Mouse (Mus musculus) neural tube, embryonic 13.5 days (tissue): ENCODE results near the gene Spsb2. TPM values are rescaled to one million over a fixed set of nuclear protein-coding genes. Genes with fewer than 3 reads are reported as not detected.
"Not testable (repeated sequence)": the region's sequence is repeated elsewhere in the genome, so short reads cannot be mapped to it uniquely, and the experiment has no call there.

ENCODE experiments used
- ATAC-seq: fragments of 200-750 bp; cut with Nextera tagmentation; 2 replicates; pipeline ENCODE4 v1.8.0; 2017; ENCODE audit warnings: low read depth, mild to moderate bottlenecking, moderate TSS enrichment, moderate library complexity
- H3K27ac ChIP-seq: fragments of 300-500 bp; sonication (generic); replicated peaks from 2 replicates; pipeline ENCODE4 v1.5.1; 2015; ENCODE audit warnings: moderate library complexity, mild to moderate bottlenecking, inconsistent platforms
- H3K27me3 ChIP-seq: fragments of 300-500 bp; sonication (generic); 2 replicates; pipeline ENCODE4 v1.6.1; 2015; ENCODE audit warnings: mild to moderate bottlenecking, inconsistent platforms
- H3K36me3 ChIP-seq: fragments of 300-500 bp; sonication (generic); 2 replicates; pipeline ENCODE4 v1.6.1; 2015; ENCODE audit warnings: mild to moderate bottlenecking, inconsistent platforms
- H3K4me1 ChIP-seq: fragments of 300-500 bp; sonication (generic); replicated peaks from 2 replicates; pipeline ENCODE4 v1.6.1; 2015; ENCODE audit warnings: inconsistent platforms
- H3K4me2 ChIP-seq: fragments of 300-500 bp; sonication (generic); 2 replicates; pipeline ENCODE4 v1.6.1; 2015; ENCODE audit warnings: inconsistent platforms, mild to moderate bottlenecking, moderate library complexity
- H3K4me3 ChIP-seq: fragments of 300-500 bp; sonication (generic); 2 replicates; pipeline ENCODE4 v1.5.1; 2015; ENCODE audit warnings: mild to moderate bottlenecking, inconsistent platforms
- H3K9ac ChIP-seq: fragments of 300-500 bp; sonication (generic); 2 replicates; pipeline ENCODE4 v1.6.1; 2015; ENCODE audit warnings: moderate library complexity, mild to moderate bottlenecking, inconsistent platforms
- H3K9me3 ChIP-seq: fragments of 300-500 bp; sonication (generic); 2 replicates; pipeline ENCODE4 v1.6.1; 2016; ENCODE audit warnings: inconsistent platforms
- WGBS: fragments of 180-500 bp; shearing (Covaris S2); methylation state at CpG from one replicate; pipeline ENCODE4 v1.1.7; 2015; 5-methylcytosine and 5-hydroxymethylcytosine counted together
- polyA plus RNA-seq: library from polyadenylated mRNA; unstranded; fragments of >200 nt; fragmentation: Nextera tagmentation; extraction: Ambion mirVana; gene quantifications from 2 replicates; pipeline ENCODE4 v1.2.1, GENCODE M21; 2015

Gene Spsb2
- polyA plus RNA-seq, 1 experiment from 2014 or later = 8.5 TPM

DNA sequence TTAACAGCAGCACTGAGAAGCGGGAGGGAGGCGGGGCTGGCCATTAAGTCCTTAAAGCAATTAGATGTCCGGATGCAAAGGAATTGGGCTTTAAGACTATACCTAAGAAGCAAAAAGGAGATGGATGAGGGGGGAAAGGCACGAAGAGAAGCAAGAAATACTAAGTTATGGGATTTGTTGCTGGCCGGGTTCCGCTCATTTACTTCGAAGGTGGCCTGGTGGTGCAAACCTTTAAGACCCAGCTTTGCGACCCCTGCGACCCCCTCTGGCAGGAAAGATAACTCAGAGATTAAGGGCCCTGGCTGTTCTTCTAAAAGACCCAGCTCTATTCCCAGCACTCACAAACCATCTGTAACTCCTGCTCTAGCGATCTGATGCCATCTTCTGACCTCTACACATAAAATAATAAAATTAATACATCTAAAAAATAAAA lies 28.5 kb upstream of the Spsb2 start:
- peaks cover 11% of the 10 kb centered on the region; the same call in 1 of the 2 replicates for H3K27me3 ChIP-seq
- H3K4me1 ChIP-seq = peaks cover 17% of the 10 kb centered on the region
- H3K4me2 ChIP-seq = peak overlapping the region; percentile 60
- H3K27ac ChIP-seq = no peak overlapping the region
- H3K4me3 ChIP-seq = peak overlapping the region; percentile 35
- ATAC-seq = peak; percentile 36; the same call in 1 of the 2 replicates
- peak overlapping the region; percentile 51 for H3K9ac ChIP-seq
- WGBS = 3% methylated on average over 10 of the region's 10 CpGs
- no peaks in the 10 kb centered on the region for H3K36me3 ChIP-seq
- H3K9me3 ChIP-seq = no peaks in the 10 kb centered on the region

- 88% methylated on average over 7 of the region's 7 CpGs for WGBS
- H3K4me1 ChIP-seq = peaks cover 17% of the 10 kb centered on the region
- H3K36me3 ChIP-seq = no peaks in the 10 kb centered on the region
- no peak for ATAC-seq
- H3K27ac ChIP-seq = no peak overlapping the region
- H3K9ac ChIP-seq = no peak overlapping the region
- peaks cover 11% of the 10 kb centered on the region; the same call in 1 of the 2 replicates for H3K27me3 ChIP-seq
- no peaks in the 10 kb centered on the region for H3K9me3 ChIP-seq
- no peak overlapping the region for H3K4me3 ChIP-seq
- no peak overlapping the region for H3K4me2 ChIP-seq
Observed at GRCm38 (mm10) chr6:124780917-124781316, 27.5 kb upstream of the Spsb2 start.

DNA sequence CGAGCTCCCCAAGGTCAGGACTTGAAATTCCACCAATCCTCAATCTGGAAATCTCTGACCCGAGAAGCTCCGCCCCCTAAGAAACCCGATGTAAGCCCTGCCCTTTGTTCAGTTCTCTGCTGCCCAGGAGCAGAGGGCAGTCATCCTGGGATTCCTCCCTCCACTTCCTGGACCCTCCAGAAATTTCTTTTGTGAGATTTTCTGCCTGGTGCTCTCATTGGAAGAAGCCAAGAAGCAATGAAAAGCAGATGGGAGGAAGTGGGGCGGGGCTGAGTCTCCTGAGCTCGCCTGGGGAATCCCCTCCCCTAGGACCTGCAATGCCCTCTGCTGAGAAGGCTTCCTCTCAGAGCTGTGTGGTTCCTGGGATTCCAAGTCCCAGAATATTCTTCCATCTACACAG lies 26.0 kb upstream of the Spsb2 start:
- no peak overlapping the region; the same call in 1 of the 2 replicates for H3K4me3 ChIP-seq
- H3K36me3 ChIP-seq = no peaks in the 10 kb centered on the region
- H3K9me3 ChIP-seq = no peaks in the 10 kb centered on the region
- H3K4me1 ChIP-seq = peaks cover 17% of the 10 kb centered on the region
- 0 out of 2 replicates have a peak overlapping the region, but pooled peaks have one; percentile 13 for H3K4me2 ChIP-seq
- WGBS = 24% methylated on average over 6 of the region's 6 CpGs
- no peak overlapping the region for H3K9ac ChIP-seq
- H3K27ac ChIP-seq = no peak overlapping the region
- no peak for ATAC-seq
- H3K27me3 ChIP-seq = peaks cover 11% of the 10 kb centered on the region; the same call in 1 of the 2 replicates

DNA sequence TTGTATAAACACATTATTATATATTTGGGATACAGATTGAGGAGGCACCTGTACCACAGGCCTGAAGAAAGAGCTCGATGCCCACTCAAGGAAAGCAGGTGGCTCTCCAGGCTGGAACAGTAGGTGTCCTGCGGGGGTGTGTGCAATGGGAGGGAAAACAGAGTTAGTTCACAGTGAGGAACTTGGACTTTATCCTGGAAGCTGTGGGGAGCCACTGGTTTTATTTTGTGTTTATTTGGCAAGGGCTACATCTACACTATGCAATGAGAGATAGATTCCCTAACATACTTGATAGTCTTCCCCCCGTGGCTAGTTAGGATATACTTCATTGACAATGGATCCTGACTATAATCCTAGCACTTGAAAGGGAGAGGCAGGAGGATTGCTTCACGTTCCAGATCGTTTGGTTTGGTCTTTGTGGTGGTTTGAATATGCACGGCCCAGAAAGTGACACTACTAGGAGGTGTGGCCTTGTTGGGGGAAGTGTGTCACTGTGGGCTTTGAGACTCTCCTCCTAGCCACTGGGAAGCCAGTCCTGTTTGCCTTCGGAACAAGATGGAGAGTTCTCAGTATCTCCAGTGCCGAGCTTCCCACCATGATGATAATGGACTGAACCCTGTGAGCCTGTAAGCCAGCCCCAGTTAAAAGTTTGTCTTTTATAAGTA lies 21.6 kb upstream of the Spsb2 start:
- Histone ChIP-seq H3K27ac (no peak overlapping the region), H3K4me3 (no peak overlapping the region), H3K36me3 (no peaks in the 10 kb centered on the region), H3K4me1 (no peaks in the 10 kb centered on the region; the same call in 1 of the 2 replicates), H3K27me3 (no peaks in the 10 kb centered on the region), H3K9me3 (no peaks in the 10 kb centered on the region), H3K4me2 (no peak overlapping the region), H3K9ac (no peak overlapping the region)
- ATAC-seq = no peak
- WGBS = 58% methylated on average over 8 of the region's 8 CpGs

DNA sequence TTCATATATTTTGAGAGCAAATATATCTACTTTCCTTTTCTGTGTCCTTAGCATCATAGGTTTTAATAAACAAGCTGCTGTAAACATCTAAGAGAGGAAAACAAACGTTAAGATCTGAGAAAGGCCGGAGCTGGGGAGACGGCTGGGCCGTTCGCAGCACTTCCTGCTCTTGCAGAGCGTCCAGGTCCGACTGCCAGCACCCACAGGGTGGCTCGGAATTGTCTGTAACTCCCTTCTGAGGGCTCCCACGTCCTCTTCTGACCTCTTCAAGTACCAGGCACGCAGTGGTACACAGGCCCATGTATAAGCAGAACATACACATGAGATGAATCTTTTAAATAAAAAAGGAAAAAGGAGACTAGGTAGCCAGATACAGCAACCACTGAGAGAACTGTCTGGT lies 20.7 kb upstream of the Spsb2 start:
- 81% methylated on average over 10 of the region's 10 CpGs for WGBS
- Histone ChIP-seq H3K4me3 (no peak overlapping the region), H3K9ac (no peak overlapping the region), H3K4me2 (no peak overlapping the region), H3K27me3 (no peaks in the 10 kb centered on the region), H3K36me3 (no peaks in the 10 kb centered on the region), H3K9me3 (no peaks in the 10 kb centered on the region), H3K4me1 (no peaks in the 10 kb centered on the region; the same call in 1 of the 2 replicates), H3K27ac (no peak overlapping the region)
- no peak for ATAC-seq

- Histone ChIP-seq H3K9me3 (no peaks in the 10 kb centered on the region), H3K27me3 (no peaks in the 10 kb centered on the region), H3K4me1 (no peaks in the 10 kb centered on the region), H3K4me2 (no peak overlapping the region), H3K9ac (no peak overlapping the region), H3K36me3 (no peaks in the 10 kb centered on the region), H3K4me3 (no peak overlapping the region), H3K27ac (no peak overlapping the region)
- 85% methylated on average over 4 of the region's 4 CpGs for WGBS
- ATAC-seq = no peak
Observed at GRCm38 (mm10) chr6:124789519-124789918, 18.9 kb upstream of the Spsb2 start.

DNA sequence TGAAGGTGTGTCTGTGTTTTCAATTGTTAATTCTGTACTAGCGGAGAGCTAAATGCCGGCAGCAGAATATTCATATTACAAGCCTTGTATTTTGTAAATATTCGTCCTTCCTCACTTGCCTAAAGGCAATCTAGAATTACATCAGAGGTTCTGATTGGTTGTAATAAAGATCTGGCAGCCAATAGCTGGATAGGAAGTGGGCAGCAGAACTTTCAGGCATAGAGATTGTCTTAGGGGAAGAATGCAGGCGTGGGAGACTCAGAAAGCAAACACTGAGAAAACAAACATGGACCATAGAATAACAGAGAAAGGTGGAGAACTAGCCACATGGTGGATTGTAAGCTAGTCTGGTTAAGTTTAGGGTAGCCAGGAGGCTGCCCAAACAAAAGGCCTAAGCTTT lies 18.3 kb upstream of the Spsb2 start:
- Histone ChIP-seq H3K4me3 (no peak overlapping the region), H3K36me3 (no peaks in the 10 kb centered on the region), H3K27me3 (no peaks in the 10 kb centered on the region), H3K9ac (no peak overlapping the region), H3K27ac (no peak overlapping the region), H3K9me3 (no peaks in the 10 kb centered on the region), H3K4me2 (no peak overlapping the region), H3K4me1 (no peaks in the 10 kb centered on the region)
- no peak for ATAC-seq
- 78% methylated on average over 4 of the region's 4 CpGs for WGBS

DNA sequence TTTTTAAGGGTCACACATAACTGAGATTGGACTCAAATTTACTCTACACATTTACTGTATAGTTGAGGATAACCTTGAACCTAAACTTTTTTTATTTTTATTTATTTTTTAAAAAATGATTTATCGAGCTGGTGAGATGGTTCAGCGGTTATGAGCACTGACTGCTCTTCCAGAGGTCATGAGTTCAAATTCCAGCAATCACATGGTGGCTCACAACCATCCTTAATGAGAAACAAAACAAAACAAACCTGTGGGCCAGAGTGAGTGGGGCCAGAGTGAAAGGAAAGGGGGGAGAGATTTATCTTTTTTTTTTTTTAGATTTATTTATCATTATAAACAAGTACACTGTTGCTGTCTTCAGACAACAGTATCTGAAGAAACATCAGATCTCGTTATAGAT lies 16.6 kb upstream of the Spsb2 start:
- H3K4me1 ChIP-seq = no peaks in the 10 kb centered on the region
- H3K36me3 ChIP-seq = no peaks in the 10 kb centered on the region
- no peak overlapping the region for H3K4me3 ChIP-seq
- H3K9me3 ChIP-seq = no peaks in the 10 kb centered on the region
- no peaks in the 10 kb centered on the region for H3K27me3 ChIP-seq
- H3K27ac ChIP-seq = no peak overlapping the region
- no peak overlapping the region for H3K9ac ChIP-seq
- H3K4me2 ChIP-seq = no peak overlapping the region
- ATAC-seq = no peak
- 79% methylated on average over 3 of the region's 3 CpGs for WGBS

- ATAC-seq = no peak
- H3K4me3 ChIP-seq = no peak overlapping the region
- 64% methylated on average over 4 of the region's 4 CpGs for WGBS
- H3K4me2 ChIP-seq = no peak overlapping the region
- no peaks in the 10 kb centered on the region for H3K4me1 ChIP-seq
- H3K36me3 ChIP-seq = no peaks in the 10 kb centered on the region
- no peaks in the 10 kb centered on the region for H3K27me3 ChIP-seq
- no peak overlapping the region for H3K9ac ChIP-seq
- H3K9me3 ChIP-seq = no peaks in the 10 kb centered on the region
- no peak overlapping the region for H3K27ac ChIP-seq
Observed at GRCm38 (mm10) chr6:124795781-124796180, 12.7 kb upstream of the Spsb2 start.

GRCm38 (mm10) chr6:124796200-124796599 lies 12.3 kb upstream of the Spsb2 start:
- H3K9ac ChIP-seq = no peak overlapping the region
- ATAC-seq = no peak
- 85% methylated on average over 2 of the region's 2 CpGs for WGBS
- no peak overlapping the region for H3K4me2 ChIP-seq
- H3K9me3 ChIP-seq = no peaks in the 10 kb centered on the region
- no peak overlapping the region for H3K27ac ChIP-seq
- no peaks in the 10 kb centered on the region for H3K36me3 ChIP-seq
- H3K4me1 ChIP-seq = no peaks in the 10 kb centered on the region
- H3K4me3 ChIP-seq = no peak overlapping the region
- no peaks in the 10 kb centered on the region for H3K27me3 ChIP-seq

GRCm38 (mm10) chr6:124802400-124802799 lies 6.1 kb upstream of the Spsb2 start:
- WGBS = 19% methylated on average over 6 of the region's 9 CpGs
- Histone ChIP-seq H3K4me2 (0 out of 2 replicates have a peak overlapping the region, but pooled peaks have one; percentile 20), H3K4me1 (peaks cover 16% of the 10 kb centered on the region; the same call in 1 of the 2 replicates)
- H3K9me3 ChIP-seq, H3K9ac ChIP-seq, ATAC-seq, H3K4me3 ChIP-seq, H3K36me3 ChIP-seq, H3K27ac ChIP-seq, H3K27me3 ChIP-seq: not testable (repeated sequence)

GRCm38 (mm10) chr6:124803061-124803460 lies 5.4 kb upstream of the Spsb2 start:
- Histone ChIP-seq H3K27ac (no peak overlapping the region), H3K4me1 (peaks cover 17% of the 10 kb centered on the region), H3K27me3 (no peaks in the 10 kb centered on the region), H3K9ac (no peak overlapping the region), H3K36me3 (no peaks in the 10 kb centered on the region), H3K4me3 (no peak overlapping the region), H3K4me2 (no peak overlapping the region), H3K9me3 (no peaks in the 10 kb centered on the region)
- no peak for ATAC-seq
- WGBS = 75% methylated on average over 3 of the region's 3 CpGs

- H3K36me3 ChIP-seq, ATAC-seq, H3K9ac ChIP-seq, H3K4me3 ChIP-seq, H3K9me3 ChIP-seq, H3K4me2 ChIP-seq, H3K27me3 ChIP-seq, H3K27ac ChIP-seq: not testable (repeated sequence)
- H3K4me1 ChIP-seq = peaks cover 23% of the 10 kb centered on the region
- 95% methylated on average over 4 of the region's 4 CpGs for whole genome bisulfite sequencing
Observed at GRCm38 (mm10) chr6:124803691-124804090, 4.8 kb upstream of the Spsb2 start.
